Mouse (Mus musculus) Patski (cell line): ENCODE measurements around the gene Kifc3. TPM values are rescaled to one million over a fixed set of nuclear protein-coding genes. Genes with fewer than 3 reads are reported as not detected.

Experiments used
- ATAC-seq: fragments of 100-300 bp; one replicate; pipeline ENCODE4 v1.8.0; 2021
- CTCF ChIA-PET: fragments of 350-600 bp; sonication (Branson Sonifier 250); formaldehyde crosslinking; loops from one replicate; lab custom pipeline; 2022; ENCODE audit warnings: inconsistent platforms; lab: Charles Lee
- POLR2A ChIA-PET: fragments of 350-600 bp; sonication (Branson Sonifier 250); formaldehyde crosslinking; loops from one replicate; lab custom pipeline; 2022; ENCODE audit warnings: antibody characterized with exemption, inconsistent platforms; lab: Charles Lee
- DNase-seq: peaks from one replicate; pipeline ENCODE4 v3.0.0-alpha.2; 2011; ENCODE audit warnings: low read depth, low spot score
- H3K27me3 ChIP-seq: fragments of 371-371 bp; one replicate; pipeline ENCODE4 v1.5.1; 2021
- CTCF ChIP-seq: fragments of 100-300 bp; IDR thresholded peaks from one replicate; pipeline ENCODE4 v1.5.1; 2021
- in situ Hi-C: fragments of 300-500 bp; cut with MboI; formaldehyde crosslinking; loops from 3 replicates; pipeline ENCODE4 v1.11.1; 2018; ENCODE audit warnings: low pct_unique_long_range_greater_than_20kb, mixed read lengths
- polyA plus RNA-seq: library from polyadenylated mRNA; unstranded; gene quantifications from one replicate; pipeline ENCODE4 v1.2.3, GENCODE M21; 2021

Gene Kifc3
- polyA plus RNA-seq, 1 experiment from 2014 or later, result 158 TPM

GRCm38 (mm10) chr8:95128750-95129260 lies 73.8 kb downstream of the Kifc3 start:
- no peak for DNase-seq
- TF ChIP-seq CTCF, result no peak
- CTCF ChIA-PET, result no interaction called here
- ATAC-seq, result no peak
- no peaks in the 10 kb centered on the region for H3K27me3 ChIP-seq
- POLR2A ChIA-PET, result interaction anchor here (0.9 to 1.6 kb wide), 3 partner anchors 12 to 81 kb away, joined by 3 to 5 read pairs (median 4); no protein-coding TSS in a partner anchor
- in situ Hi-C loops, result no loop called here

DNA sequence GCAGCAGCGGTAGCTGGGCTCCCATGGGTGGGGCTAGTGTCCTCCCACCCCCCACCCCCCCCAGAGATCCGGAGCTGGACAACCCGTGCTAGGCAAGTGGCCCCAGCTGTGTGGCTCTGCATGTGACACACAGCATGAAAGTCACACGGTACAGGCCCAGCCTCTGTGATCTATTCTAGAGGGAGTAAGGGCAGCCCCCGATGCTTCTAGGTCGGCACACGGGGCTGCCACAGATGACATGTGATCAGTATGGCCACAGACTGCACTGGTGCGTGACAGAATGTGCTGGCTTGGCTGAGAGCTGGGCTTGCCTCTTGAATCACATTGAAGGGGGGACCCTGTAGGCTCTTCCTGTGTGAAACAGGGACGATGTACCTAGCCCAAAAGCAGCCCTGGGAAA lies 75.0 kb downstream of the Kifc3 start:
- in situ Hi-C loops, result no loop called here
- no peak for TF ChIP-seq CTCF
- peak; percentile 54 for ATAC-seq

GRCm38 (mm10) chr8:95126497-95126896 lies 76.1 kb downstream of the Kifc3 start:
- CTCF ChIA-PET, result no interaction called here
- in situ Hi-C loops, result no loop called here
- POLR2A ChIA-PET, result interaction anchor here (1.0 kb wide), 1 partner anchor 28 kb away, joined by 4 read pairs; no protein-coding TSS in a partner anchor
- DNase-seq, result no peak
- TF ChIP-seq CTCF, result no peak
- no peaks in the 10 kb centered on the region for H3K27me3 ChIP-seq
- no peak for ATAC-seq

More for the DNA sequence above, 75.0 kb downstream of the Kifc3 start:
- H3K27me3 ChIP-seq, result no peaks in the 10 kb centered on the region
- no peak for DNase-seq
- ChIA-PET CTCF (interaction anchor here (1.0 kb wide), 1 partner anchor 109 kb away, joined by 3 read pairs; no protein-coding TSS in a partner anchor), POLR2A (interaction anchor here (1.1 to 1.6 kb wide), 2 partner anchors 13 to 72 kb away, joined by 4 to 5 read pairs; no protein-coding TSS in a partner anchor)

GRCm38 (mm10) chr8:95123455-95123854 lies 79.2 kb downstream of the Kifc3 start:
- DNase-seq (no peak), ATAC-seq (no peak)
- in situ Hi-C loops, result no loop called here
- H3K27me3 ChIP-seq, result no peaks in the 10 kb centered on the region
- no peak for TF ChIP-seq CTCF
- CTCF ChIA-PET, result interaction anchor here (1.0 to 1.5 kb wide), 2 partner anchors 12 to 32 kb away, joined by 3 to 4 read pairs; no protein-coding TSS in a partner anchor
- POLR2A ChIA-PET, result no interaction called here

DNA sequence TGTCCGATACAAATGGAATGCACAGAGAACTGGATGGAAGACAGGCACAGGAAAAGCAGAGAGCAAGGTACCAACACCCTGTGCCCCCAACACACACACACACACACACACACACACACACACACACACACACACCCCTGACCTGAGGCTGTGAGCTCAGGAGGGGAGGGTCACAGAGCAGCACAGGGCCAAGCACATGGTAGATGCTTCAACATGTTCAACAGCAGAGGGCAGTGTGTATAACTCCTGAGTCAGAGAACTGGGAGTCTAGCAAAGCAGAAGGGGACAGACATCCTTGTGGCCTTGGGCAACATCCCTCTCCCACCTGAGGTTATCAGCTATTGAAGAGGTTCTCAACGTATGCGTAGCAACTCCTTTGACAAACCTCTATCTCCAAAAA lies 88.9 kb downstream of the Kifc3 start:
- DNase-seq (no peak), ATAC-seq (no peak)
- in situ Hi-C loops, result no loop called here
- no peak for TF ChIP-seq CTCF
- no peaks in the 10 kb centered on the region for H3K27me3 ChIP-seq
- CTCF ChIA-PET, result interaction anchor here (1.2 to 1.3 kb wide), 2 partner anchors 12 to 49 kb away, joined by 4 read pairs; no protein-coding TSS in a partner anchor
- POLR2A ChIA-PET, result interaction anchor here (0.9 to 1.1 kb wide), 2 partner anchors 11 to 24 kb away, joined by 4 to 5 read pairs; no protein-coding TSS in a partner anchor

DNA sequence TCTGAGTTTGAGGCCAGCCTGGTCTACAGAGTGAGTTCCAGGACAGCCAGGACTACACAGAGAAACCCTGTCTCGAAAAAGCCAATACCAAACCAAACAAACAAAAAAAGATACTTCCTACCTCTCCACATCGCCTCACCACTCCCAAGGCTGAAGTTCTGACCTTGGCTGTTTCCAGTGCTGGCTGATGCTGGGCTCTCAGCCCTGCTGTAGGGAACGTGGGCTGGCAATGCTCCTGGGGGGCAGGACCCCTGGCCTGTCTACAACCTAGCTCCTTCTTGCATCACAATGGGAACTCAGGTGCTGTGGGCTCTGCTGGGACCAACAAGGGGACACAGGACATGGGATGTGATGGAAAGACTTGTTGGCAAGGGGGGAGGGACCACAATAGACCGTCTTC lies 89.5 kb downstream of the Kifc3 start:
- POLR2A ChIA-PET, result interaction anchor here (1.2 kb wide), 1 partner anchor 8 kb away, joined by 3 read pairs; no protein-coding TSS in a partner anchor
- in situ Hi-C loops, result no loop called here
- ATAC-seq (no peak), DNase-seq (no peak)
- TF ChIP-seq CTCF, result no peak
- CTCF ChIA-PET, result interaction anchor here (1.2 to 1.3 kb wide), 2 partner anchors 12 to 49 kb away, joined by 4 read pairs; no protein-coding TSS in a partner anchor
- no peaks in the 10 kb centered on the region for H3K27me3 ChIP-seq

DNA sequence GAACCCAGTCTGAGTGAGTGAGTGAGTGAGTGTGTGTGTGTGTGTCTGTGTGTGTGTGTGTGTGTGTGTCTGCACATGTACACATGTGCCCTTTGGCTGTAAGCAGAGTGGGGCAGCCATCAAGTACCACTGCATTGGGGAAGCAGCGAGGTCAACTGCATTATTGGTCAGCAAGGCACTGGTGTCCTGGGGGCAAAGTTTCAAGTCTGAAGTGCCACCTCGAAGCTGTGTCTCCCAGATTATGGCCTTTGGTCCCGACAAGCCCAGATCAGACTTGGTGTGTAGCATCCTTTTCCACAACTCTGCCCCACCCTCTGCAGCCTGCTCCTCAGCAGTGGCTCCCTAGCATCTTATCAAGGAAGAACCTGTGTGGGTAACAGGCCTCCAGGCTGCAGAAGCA lies 90.0 kb downstream of the Kifc3 start:
- ChIA-PET CTCF (interaction anchor here (1.3 kb wide), 1 partner anchor 13 kb away, joined by 4 read pairs; no protein-coding TSS in a partner anchor), POLR2A (interaction anchor here (1.2 kb wide), 1 partner anchor 8 kb away, joined by 3 read pairs; no protein-coding TSS in a partner anchor)
- DNase-seq (no peak), ATAC-seq (no peak)
- TF ChIP-seq CTCF, result no peak
- in situ Hi-C loops, result no loop called here
- H3K27me3 ChIP-seq, result no peaks in the 10 kb centered on the region

DNA sequence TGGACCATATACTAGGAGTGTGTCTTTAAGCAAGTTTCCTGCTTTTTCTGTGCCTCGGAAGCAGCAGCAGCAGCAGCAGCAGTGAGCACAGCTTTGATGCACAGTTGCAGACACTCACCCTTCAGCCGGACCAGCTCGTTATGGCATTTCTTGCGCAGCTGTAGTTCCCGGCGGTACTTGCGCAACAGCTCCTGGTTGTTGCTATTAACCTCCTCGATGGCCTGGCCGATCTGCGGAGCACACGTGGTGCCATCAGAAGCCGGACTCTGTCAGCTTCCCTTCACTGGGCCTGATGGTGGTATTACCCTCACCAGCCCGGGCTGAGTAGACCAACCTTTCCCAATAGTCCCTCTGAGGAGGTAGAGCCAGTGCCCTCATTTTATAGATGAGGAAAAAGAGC lies 95.3 kb downstream of the Kifc3 start:
- DNase-seq (no peak), ATAC-seq (no peak)
- in situ Hi-C loops, result no loop called here
- no peak for TF ChIP-seq CTCF
- ChIA-PET CTCF (interaction anchor here (0.6 to 1.4 kb wide), 5 partner anchors 10 to 98 kb away, joined by 3 to 4 read pairs (median 3); no protein-coding TSS in a partner anchor), POLR2A (interaction anchor here (2.9 kb wide), 1 partner anchor 10 kb away, joined by 7 read pairs; no protein-coding TSS in a partner anchor)
- H3K27me3 ChIP-seq, result no peaks in the 10 kb centered on the region

DNA sequence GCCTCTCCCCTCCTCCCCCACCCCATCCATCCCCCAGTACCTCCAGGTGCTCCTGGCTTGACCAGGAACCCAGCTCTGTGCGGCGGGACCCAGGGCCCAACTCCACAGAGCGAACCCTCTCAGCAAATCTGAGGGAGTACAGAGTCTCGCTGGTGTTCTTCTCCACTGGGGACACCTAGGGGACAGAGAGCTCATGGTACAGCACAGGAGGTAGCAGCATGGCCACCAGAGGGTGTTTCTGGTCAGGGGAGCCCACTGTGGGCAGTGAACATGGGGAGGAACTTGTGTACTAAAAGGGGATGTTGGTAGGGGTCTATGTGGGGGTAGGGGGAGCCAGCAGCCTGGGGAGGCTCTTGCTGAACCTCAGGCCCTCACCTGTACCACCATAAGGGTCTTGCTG lies 100.6 kb downstream of the Kifc3 start:
- no peak for ATAC-seq
- POLR2A ChIA-PET, result interaction anchor here (0.7 to 1.4 kb wide), 2 partner anchors 102 to 115 kb away, joined by 5 read pairs; no protein-coding TSS in a partner anchor

GRCm38 (mm10) chr8:95099009-95099408 lies 103.6 kb downstream of the Kifc3 start:
- ChIA-PET POLR2A (interaction anchor here (1.2 kb wide), 1 partner anchor 28 kb away, joined by 4 read pairs; no protein-coding TSS in a partner anchor), CTCF (interaction anchor here (0.7 to 2.1 kb wide), 3 partner anchors 18 to 116 kb away, joined by 4 to 10 read pairs (median 5); partner anchors contain the start of gene Katnb1)
- TF ChIP-seq CTCF, result no peak
- H3K27me3 ChIP-seq, result no peaks in the 10 kb centered on the region
- ATAC-seq (peak; percentile 20), DNase-seq (no peak)
- in situ Hi-C loops, result no loop called here

More for the DNA sequence above, 100.6 kb downstream of the Kifc3 start:
- no peaks in the 10 kb centered on the region for H3K27me3 ChIP-seq
- in situ Hi-C loops, result no loop called here
- TF ChIP-seq CTCF, result no peak
- no peak for DNase-seq
- CTCF ChIA-PET, result interaction anchor here (1.3 to 2.5 kb wide), 4 partner anchors 13 to 152 kb away, joined by 3 to 7 read pairs (median 4); partner anchors contain the start of gene Kifc3
